Mouse (Mus musculus) embryonic fibroblast, embryonic 13.5 days (primary cell): ENCODE measurements around the gene Mapk8ip1.

Experiments used
- CTCF ChIP-seq: IDR thresholded peaks from 2 replicates; pipeline ENCODE4 v1.5.1; 2011; ENCODE audit warnings: mild to moderate bottlenecking, control low read depth, low read length, moderate library complexity, borderline replicate concordance; ENCODE audit not compliant: insufficient read depth
- POLR2A ChIP-seq: IDR thresholded peaks from 2 replicates; pipeline ENCODE4 v1.6.1; 2011; ENCODE audit warnings: low read depth, mild to moderate bottlenecking, control low read depth, low read length, moderate library complexity

DNA sequence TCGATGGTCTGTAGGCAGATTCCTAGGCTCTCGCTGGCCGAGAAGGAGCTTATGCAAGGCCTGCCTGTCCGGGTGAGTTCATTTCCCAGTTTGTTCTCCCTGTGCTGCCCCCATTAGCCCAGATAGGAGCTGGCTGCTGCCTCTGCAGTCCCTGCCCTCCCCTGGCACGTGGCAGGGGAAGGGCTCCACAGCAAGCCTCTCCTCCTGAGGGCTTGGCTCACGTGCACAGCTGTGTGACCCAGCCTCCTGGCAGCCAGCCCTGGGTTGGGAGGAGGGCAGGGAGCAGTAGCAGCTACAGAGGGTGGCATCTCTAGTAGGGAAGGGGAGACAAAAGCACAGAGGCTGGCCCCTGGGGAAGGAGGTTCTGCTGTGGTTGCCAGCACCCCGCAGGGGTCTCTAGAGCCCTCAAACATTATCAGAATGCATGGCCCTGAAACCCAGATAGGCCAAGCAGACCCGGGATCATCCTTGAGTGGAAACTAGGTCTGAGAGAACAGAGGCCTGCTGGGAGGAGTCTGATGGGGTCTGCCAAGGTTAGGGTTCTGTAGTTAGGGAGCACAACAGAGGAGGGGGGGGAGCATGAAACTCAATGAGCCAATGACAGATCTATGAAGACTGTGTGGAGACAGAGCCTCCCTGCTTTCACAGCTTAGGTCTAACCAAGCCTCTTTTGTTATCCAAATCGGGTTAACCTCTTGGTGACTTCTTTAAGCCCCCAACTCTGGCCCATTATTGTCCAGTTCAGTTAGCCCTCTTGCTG lies 22.8 kb upstream of the Mapk8ip1 start:
- TF ChIP-seq CTCF: no peak
- TF ChIP-seq POLR2A: no peak
